Mouse (Mus musculus) brain, embryonic 14.5 days (tissue): Measurements from ENCODE around the gene Myo1h.

Source experiments
- CTCF ChIP-seq: fragments of 200-500 bp; IDR thresholded peaks from 2 replicates; pipeline ENCODE4 v1.5.1; 2012; ENCODE audit warnings: inconsistent platforms, mild to moderate bottlenecking, moderate library complexity, borderline replicate concordance; ENCODE audit not compliant: insufficient read depth, insufficient read length; ENCODE audit errors: extremely low read depth
- POLR2A ChIP-seq: fragments of 200-500 bp; IDR thresholded peaks from 2 replicates; pipeline ENCODE4 v1.6.1; 2012; ENCODE audit warnings: mild to moderate bottlenecking, inconsistent platforms, borderline replicate concordance; ENCODE audit not compliant: poor library complexity, insufficient read depth, insufficient read length, severe bottlenecking; ENCODE audit errors: extremely low read depth

- TF ChIP-seq CTCF (no peak), POLR2A (no peak)
Measured at GRCm38 (mm10) chr5:114360968-114361367, 72.0 kb downstream of the Myo1h start.
